Mouse (Mus musculus) hindbrain, embryonic 15.5 days (tissue): Measurements from ENCODE around the gene Mob4. TPM values are rescaled to one million over a fixed set of nuclear protein-coding genes. Genes with fewer than 3 reads are reported as not detected.
A peak's percentile ranks its signal among the peaks of the same experiment; 100 is the strongest.

ENCODE experiments used
- ATAC-seq: fragments of 200-750 bp; cut with Nextera tagmentation; 2 replicates; pipeline ENCODE4 v1.8.0; 2017; ENCODE audit warnings: low read depth, moderate number of reproducible peaks, moderate TSS enrichment; ENCODE audit not compliant: low FRiP score
- H3K27ac ChIP-seq: fragments of 300-500 bp; sonication (generic); replicated peaks from 2 replicates; pipeline ENCODE4 v1.5.1; 2015; ENCODE audit warnings: mild to moderate bottlenecking, inconsistent platforms
- H3K27me3 ChIP-seq: fragments of 300-500 bp; sonication (generic); 2 replicates; pipeline ENCODE4 v1.6.1; 2015; ENCODE audit warnings: control low read depth, inconsistent platforms
- H3K36me3 ChIP-seq: fragments of 300-500 bp; sonication (generic); 2 replicates; pipeline ENCODE4 v1.6.1; 2015; ENCODE audit warnings: control low read depth, inconsistent platforms
- H3K4me1 ChIP-seq: fragments of 300-500 bp; sonication (generic); replicated peaks from 2 replicates; pipeline ENCODE4 v1.6.1; 2015; ENCODE audit warnings: control low read depth, inconsistent platforms
- H3K4me2 ChIP-seq: fragments of 300-500 bp; sonication (generic); 2 replicates; pipeline ENCODE4 v1.6.1; 2015; ENCODE audit warnings: moderate library complexity, mild to moderate bottlenecking, inconsistent platforms
- H3K4me3 ChIP-seq: fragments of 300-500 bp; sonication (generic); 2 replicates; pipeline ENCODE4 v1.5.1; 2015; ENCODE audit warnings: mild to moderate bottlenecking, inconsistent platforms
- H3K9ac ChIP-seq: fragments of 300-500 bp; sonication (generic); 2 replicates; pipeline ENCODE4 v1.6.1; 2015; ENCODE audit warnings: inconsistent platforms
- H3K9me3 ChIP-seq: fragments of 300-500 bp; sonication (generic); 2 replicates; pipeline ENCODE4 v1.6.1; 2016; ENCODE audit warnings: control low read depth, inconsistent platforms
- WGBS: fragments of 180-500 bp; shearing (Covaris S2); methylation state at CpG from one replicate; pipeline ENCODE4 v1.1.7; 2015; 5-methylcytosine and 5-hydroxymethylcytosine counted together
- polyA plus RNA-seq: library from polyadenylated mRNA; unstranded; fragments of >200 nt; fragmentation: Nextera tagmentation; extraction: Ambion mirVana; gene quantifications from 2 replicates; pipeline ENCODE4 v1.2.1, GENCODE M21; 2015

The Mob4 gene
- polyA plus RNA-seq, 1 experiment from 2014 or later: 156 TPM

DNA sequence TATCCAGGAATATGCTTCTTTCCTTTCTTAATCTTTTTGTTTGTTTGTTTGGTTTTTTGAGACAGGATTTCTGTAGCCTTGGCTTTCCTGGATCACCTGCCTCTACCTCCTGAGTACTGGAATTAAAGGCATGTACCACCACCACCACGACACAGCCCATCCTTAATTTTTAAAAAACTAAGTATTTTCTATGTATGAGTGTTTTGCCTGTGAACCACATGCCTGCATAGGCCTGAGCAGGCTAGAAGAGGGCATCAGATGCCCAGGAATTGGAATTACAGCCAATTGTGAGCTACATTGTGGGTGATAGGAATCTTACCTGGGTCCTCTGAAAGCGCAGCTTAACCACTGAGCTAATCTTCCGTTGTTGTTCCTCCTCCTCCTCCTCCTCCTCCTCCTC is 3.3 kb downstream of the Mob4 start:
- Histone ChIP-seq H3K9me3 (no peaks in the 10 kb centered on the region), H3K9ac (no peak overlapping the region), H3K27ac (no peak overlapping the region), H3K36me3 (no peaks in the 10 kb centered on the region), H3K27me3 (no peaks in the 10 kb centered on the region), H3K4me3 (no peak overlapping the region), H3K4me1 (peaks cover 22% of the 10 kb centered on the region), H3K4me2 (no peak overlapping the region)
- ATAC-seq: no peak
- 94% methylated on average over 3 of the region's 3 CpGs for WGBS

GRCm38 (mm10) chr1:55135846-55136245 is 4.8 kb downstream of the Mob4 start:
- H3K27ac ChIP-seq: no peak overlapping the region
- ATAC-seq: no peak
- no peak overlapping the region for H3K9ac ChIP-seq
- H3K9me3 ChIP-seq: no peaks in the 10 kb centered on the region
- 100% methylated on average over 1 of the region's 1 CpGs for WGBS
- H3K4me1 ChIP-seq: peaks cover 18% of the 10 kb centered on the region
- H3K4me2 ChIP-seq: no peak overlapping the region
- H3K36me3 ChIP-seq: no peaks in the 10 kb centered on the region; the same call in 1 of the 2 replicates
- no peaks in the 10 kb centered on the region for H3K27me3 ChIP-seq
- H3K4me3 ChIP-seq: no peak overlapping the region

- ATAC-seq: no peak
- no peak overlapping the region for H3K9ac ChIP-seq
- WGBS: 98% methylated on average over 4 of the region's 4 CpGs
Observed at GRCm38 (mm10) chr1:55144338-55144737, 13.3 kb downstream of the Mob4 start.

GRCm38 (mm10) chr1:55145556-55145955 is 14.5 kb downstream of the Mob4 start:
- Histone ChIP-seq H3K4me1 (no peaks in the 10 kb centered on the region), H3K4me2 (no peak overlapping the region), H3K27ac (no peak overlapping the region), H3K36me3 (peaks cover 22% of the 10 kb centered on the region), H3K27me3 (no peaks in the 10 kb centered on the region), H3K9me3 (no peaks in the 10 kb centered on the region), H3K4me3 (no peak overlapping the region), H3K9ac (no peak overlapping the region)
- WGBS: 94% methylated on average over 7 of the region's 7 CpGs
- no peak for ATAC-seq

More at GRCm38 (mm10) chr1:55144338-55144737, 13.3 kb downstream of the Mob4 start:
- Histone ChIP-seq H3K4me1 (no peaks in the 10 kb centered on the region), H3K27ac (no peak overlapping the region), H3K4me2 (no peak overlapping the region), H3K27me3 (no peaks in the 10 kb centered on the region), H3K9me3 (no peaks in the 10 kb centered on the region), H3K4me3 (no peak overlapping the region), H3K36me3 (peaks cover 12% of the 10 kb centered on the region)

DNA sequence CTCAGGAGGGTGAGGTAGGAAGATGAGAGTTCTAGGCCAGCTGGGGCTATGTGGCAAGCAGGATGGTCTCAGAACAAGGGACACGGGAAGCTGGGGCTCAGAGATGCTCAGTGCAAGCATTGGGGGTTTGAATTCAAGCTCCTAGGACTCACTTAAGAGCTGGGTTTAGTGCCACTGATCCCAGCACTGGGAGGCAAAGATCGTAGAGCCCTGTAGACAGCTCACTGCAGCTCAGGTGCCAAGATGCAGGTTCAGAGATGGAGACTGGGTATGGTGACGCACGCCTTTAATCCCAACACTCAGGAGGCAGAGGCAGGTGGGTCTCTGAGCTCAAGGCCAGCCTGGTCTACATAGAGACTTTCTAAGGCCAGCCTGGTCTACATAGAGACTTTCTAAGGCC is 26.3 kb downstream of the Mob4 start:
- Histone ChIP-seq H3K27ac (no peak overlapping the region), H3K9me3 (no peaks in the 10 kb centered on the region), H3K4me2 (no peak overlapping the region), H3K36me3 (peaks cover 31% of the 10 kb centered on the region), H3K27me3 (no peaks in the 10 kb centered on the region), H3K4me1 (no peaks in the 10 kb centered on the region), H3K4me3 (no peak overlapping the region), H3K9ac (no peak overlapping the region)
- WGBS: 97% methylated on average over 4 of the region's 4 CpGs
- no peak for ATAC-seq

GRCm38 (mm10) chr1:55158211-55158610 is 27.2 kb downstream of the Mob4 start:
- Histone ChIP-seq H3K9ac (no peak overlapping the region), H3K27ac (no peak overlapping the region), H3K9me3 (no peaks in the 10 kb centered on the region), H3K36me3 (peaks cover 27% of the 10 kb centered on the region), H3K4me2 (no peak overlapping the region), H3K4me1 (no peaks in the 10 kb centered on the region), H3K4me3 (no peak overlapping the region), H3K27me3 (no peaks in the 10 kb centered on the region)
- 95% methylated on average over 3 of the region's 3 CpGs for WGBS
- ATAC-seq: no peak

GRCm38 (mm10) chr1:55158821-55159220 is 27.8 kb downstream of the Mob4 start:
- Histone ChIP-seq H3K4me2 (no peak overlapping the region), H3K27ac (no peak overlapping the region), H3K4me3 (no peak overlapping the region), H3K9me3 (no peaks in the 10 kb centered on the region), H3K27me3 (no peaks in the 10 kb centered on the region), H3K36me3 (peaks cover 25% of the 10 kb centered on the region), H3K9ac (no peak overlapping the region), H3K4me1 (no peaks in the 10 kb centered on the region)
- 94% methylated on average over 8 of the region's 8 CpGs for WGBS
- ATAC-seq: no peak

- Histone ChIP-seq H3K4me1 (no peaks in the 10 kb centered on the region), H3K9me3 (no peaks in the 10 kb centered on the region), H3K36me3 (peaks cover 20% of the 10 kb centered on the region), H3K27ac (0 out of 2 replicates have a peak overlapping the region, but pooled peaks have one; percentile 53), H3K4me3 (no peak overlapping the region), H3K27me3 (no peaks in the 10 kb centered on the region), H3K4me2 (no peak overlapping the region), H3K9ac (no peak overlapping the region)
- ATAC-seq: no peak
- WGBS: 91% methylated on average over 3 of the region's 3 CpGs
Observed at GRCm38 (mm10) chr1:55160218-55160617, 29.2 kb downstream of the Mob4 start.

DNA sequence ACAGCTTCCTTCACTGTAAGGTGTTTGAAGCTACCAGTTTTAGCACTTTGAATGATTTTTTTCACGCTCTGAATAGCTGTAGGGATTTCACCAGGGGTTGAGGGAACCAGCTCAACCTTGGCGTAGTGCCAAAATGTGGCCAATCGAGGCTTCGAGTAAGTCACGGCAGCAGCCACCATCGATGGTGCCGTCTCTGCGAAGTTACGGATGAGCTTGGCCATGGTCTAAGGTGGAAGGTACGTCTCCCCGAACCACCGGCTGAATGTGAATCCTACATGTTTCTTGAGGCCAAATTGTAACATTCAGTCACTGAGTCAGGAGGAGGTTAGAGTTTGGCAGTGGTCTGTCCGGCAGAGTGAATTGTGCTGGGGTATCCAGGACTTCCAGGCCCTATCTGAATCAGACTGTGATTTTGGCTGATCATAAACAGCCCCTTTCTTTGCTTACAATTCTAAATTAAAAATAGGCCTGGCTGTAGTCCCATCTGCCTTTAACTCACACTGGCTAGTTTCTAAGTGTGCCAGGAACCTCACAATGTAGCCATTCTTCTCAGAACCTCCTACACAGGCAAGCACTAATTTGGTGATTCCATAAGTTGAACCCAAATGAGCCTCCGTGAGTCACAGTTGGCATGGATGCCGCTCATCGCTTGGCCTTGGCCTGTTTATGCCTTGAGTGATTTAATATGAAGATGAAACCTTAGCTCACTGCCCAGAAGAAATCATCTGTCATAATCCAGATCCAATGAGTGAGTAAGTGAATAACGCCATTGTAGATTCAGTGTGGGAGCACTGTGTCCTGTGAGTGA is 30.0 kb downstream of the Mob4 start:
- Histone ChIP-seq H3K27ac (peak overlapping the region; percentile 53), H3K36me3 (peaks cover 14% of the 10 kb centered on the region), H3K27me3 (no peaks in the 10 kb centered on the region), H3K9me3 (no peaks in the 10 kb centered on the region), H3K9ac (no peak overlapping the region), H3K4me3 (no peak overlapping the region), H3K4me2 (no peak overlapping the region), H3K4me1 (no peaks in the 10 kb centered on the region)
- ATAC-seq: peak; percentile 80
- WGBS: 76% methylated on average over 17 of the region's 17 CpGs

GRCm38 (mm10) chr1:55161895-55162294 is 30.9 kb downstream of the Mob4 start:
- 0 out of 2 replicates have a peak, but pooled peaks have one; percentile 33 for ATAC-seq
- Histone ChIP-seq H3K4me1 (no peaks in the 10 kb centered on the region), H3K27me3 (no peaks in the 10 kb centered on the region), H3K4me3 (no peak overlapping the region), H3K4me2 (no peak overlapping the region), H3K27ac (no peak overlapping the region), H3K36me3 (peaks cover 5% of the 10 kb centered on the region), H3K9ac (no peak overlapping the region), H3K9me3 (no peaks in the 10 kb centered on the region)
- WGBS: 70% methylated on average over 7 of the region's 7 CpGs

DNA sequence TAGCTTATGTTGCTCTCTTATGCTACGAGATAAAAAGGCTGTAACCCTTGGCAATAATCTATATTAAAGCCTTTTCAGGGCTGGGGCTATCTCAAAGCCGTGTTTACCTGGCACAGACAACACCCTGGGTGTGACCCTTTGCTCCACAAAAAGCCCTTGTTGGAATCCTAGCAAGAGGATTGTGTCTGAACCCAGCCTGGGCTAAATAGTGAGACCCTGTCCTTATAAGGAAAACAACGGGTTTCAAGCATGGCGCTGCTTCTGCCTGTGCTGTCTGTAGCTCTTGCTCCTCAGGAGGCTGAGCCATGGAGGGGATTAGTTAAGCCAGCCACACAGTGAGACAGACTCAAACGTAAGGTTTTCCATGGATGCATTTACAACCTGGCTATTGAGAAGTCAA is 31.8 kb downstream of the Mob4 start:
- H3K4me2 ChIP-seq: no peak overlapping the region
- H3K36me3 ChIP-seq: no peaks in the 10 kb centered on the region
- 77% methylated on average over 5 of the region's 5 CpGs for WGBS
- no peaks in the 10 kb centered on the region for H3K9me3 ChIP-seq
- no peak overlapping the region for H3K27ac ChIP-seq
- no peak overlapping the region for H3K9ac ChIP-seq
- no peaks in the 10 kb centered on the region for H3K27me3 ChIP-seq
- no peak overlapping the region for H3K4me3 ChIP-seq
- no peaks in the 10 kb centered on the region for H3K4me1 ChIP-seq
- ATAC-seq: no peak

DNA sequence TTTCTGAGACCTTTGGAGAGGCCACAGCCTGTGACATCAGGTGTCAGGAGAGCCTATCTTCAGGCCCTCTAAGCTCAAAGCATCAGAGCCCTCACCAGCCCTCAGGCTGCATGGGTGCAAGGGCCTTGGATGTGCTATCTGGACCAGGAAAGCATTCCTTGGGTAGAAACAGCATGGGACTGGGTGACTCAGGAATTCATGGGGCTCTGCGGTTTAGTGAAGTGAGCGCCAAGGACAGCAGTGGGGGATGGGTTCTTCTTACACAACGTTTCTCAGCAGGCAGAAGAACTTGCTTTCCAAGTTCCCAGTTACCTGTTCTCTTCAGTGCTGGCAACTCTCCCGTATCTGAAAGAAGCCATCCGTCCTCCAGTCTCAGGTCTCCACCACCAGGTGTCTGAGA is 33.0 kb downstream of the Mob4 start:
- Histone ChIP-seq H3K9me3 (0 out of 2 replicates have a peak, but pooled peaks cover 1% of the 10 kb centered on the region), H3K27ac (no peak overlapping the region), H3K4me3 (no peak overlapping the region), H3K4me1 (no peaks in the 10 kb centered on the region), H3K36me3 (no peaks in the 10 kb centered on the region), H3K27me3 (no peaks in the 10 kb centered on the region), H3K9ac (no peak overlapping the region), H3K4me2 (no peak overlapping the region)
- 62% methylated on average over 5 of the region's 5 CpGs for WGBS
- ATAC-seq: no peak
